Mouse (Mus musculus) intestine, embryonic 16.5 days (tissue): ENCODE measurements around the gene Rpl10-ps3. TPM values are rescaled to one million over a fixed set of nuclear protein-coding genes. Genes with fewer than 3 reads are reported as not detected.

Experiments used
- polyA plus RNA-seq: library from polyadenylated mRNA; unstranded; fragments of >200 nt; fragmentation: Nextera tagmentation; extraction: Ambion mirVana; gene quantifications from 2 replicates; pipeline ENCODE4 v1.2.1, GENCODE M21; 2015

Rpl10-ps3 gene
- polyA plus RNA-seq, 1 experiment from 2014 or later = 271 TPM

Other genes with a start within 250 kb of the Rpl10-ps3 start
- gene Plet1, start 149.6 kb upstream of the Rpl10-ps3 start, polyA plus RNA-seq = 1.2 and 1.3 TPM in 2 replicates
- gene Pts, start 183.8 kb upstream of the Rpl10-ps3 start, polyA plus RNA-seq = 106 and 107 TPM in 2 replicates
- 23.3 and 35.5 TPM in 2 replicates for gene Il18, start 209.9 kb upstream of the Rpl10-ps3 start, polyA plus RNA-seq
- gene Bco2, start 210.2 kb upstream of the Rpl10-ps3 start, polyA plus RNA-seq = 7.6 and 10.4 TPM in 2 replicates
- 0.23 TPM in 1 of 2 replicates, not detected in the other for gene Tex12, start 216.4 kb upstream of the Rpl10-ps3 start, polyA plus RNA-seq